Mouse (Mus musculus) ES-E14 (cell line): ENCODE measurements around the gene Akap1.

Source experiments
- CHD2 ChIP-seq: IDR thresholded peaks from 2 replicates; pipeline ENCODE4 v1.6.1; 2014; ENCODE audit warnings: mild to moderate bottlenecking, low read depth, low read length, inconsistent platforms
- HCFC1 ChIP-seq: IDR thresholded peaks from 2 replicates; pipeline ENCODE4 v1.6.1; 2012; ENCODE audit warnings: low read length, inconsistent platforms, borderline replicate concordance; ENCODE audit not compliant: insufficient read depth

GRCm38 (mm10) chr11:88833099-88833498, 31.3 kb downstream of the Akap1 start:
- TF ChIP-seq CHD2 (no peak), HCFC1 (no peak)
